Mouse (Mus musculus) heart, embryonic 14.5 days (tissue): ENCODE data around the gene Btf3l4. TPM values are rescaled to one million over a fixed set of nuclear protein-coding genes. Genes with fewer than 3 reads are reported as not detected.

Experiments used
- ATAC-seq: fragments of 200-750 bp; cut with Nextera tagmentation; 2 replicates; pipeline ENCODE4 v1.8.0; 2017; ENCODE audit warnings: low read depth, moderate TSS enrichment; ENCODE audit not compliant: insufficient number of reproducible peaks, insufficient read depth, low FRiP score
- H3K27ac ChIP-seq, 2 experiments: fragments of 200-500 bp in 1 of 2; fragments of 300-500 bp in 1 of 2; sonication (generic) in 1 of 2; replicated peaks in 1 of 2; 2 replicates each; pipeline ENCODE4 v1.5.1; 2012 to 2014; ENCODE audit warnings: low read depth in 2 of 2, low read length in 2 of 2, control low read depth in 1 of 2, mild to moderate bottlenecking in 1 of 2, mixed read lengths in 1 of 2; ENCODE audit not compliant: control insufficient read depth in 1 of 2, insufficient read depth in 1 of 2
- H3K27me3 ChIP-seq: fragments of 300-500 bp; sonication (generic); 2 replicates; pipeline ENCODE4 v1.6.1; 2014; ENCODE audit warnings: mild to moderate bottlenecking, low read length, control low read depth; ENCODE audit not compliant: control insufficient read depth, insufficient read depth
- H3K36me3 ChIP-seq: fragments of 300-500 bp; sonication (generic); 2 replicates; pipeline ENCODE4 v1.6.1; 2014; ENCODE audit warnings: mild to moderate bottlenecking, control low read depth, low read length, mixed read lengths; ENCODE audit not compliant: control insufficient read depth, insufficient read depth
- H3K4me1 ChIP-seq, 2 experiments: fragments of 200-500 bp in 1 of 2; fragments of 300-500 bp in 1 of 2; sonication (generic) in 1 of 2; 2 replicates each; pipeline ENCODE4 v1.6.1; 2012 to 2014; ENCODE audit warnings: low read length in 2 of 2, control low read depth in 1 of 2, mixed read lengths in 1 of 2; ENCODE audit not compliant: control insufficient read depth in 2 of 2, insufficient read depth in 2 of 2
- H3K4me2 ChIP-seq: fragments of 300-500 bp; sonication (generic); 2 replicates; pipeline ENCODE4 v1.6.1; 2014; ENCODE audit warnings: mild to moderate bottlenecking, low read length
- H3K4me3 ChIP-seq, 2 experiments: fragments of 200-500 bp in 1 of 2; fragments of 300-500 bp in 1 of 2; sonication (generic) in 1 of 2; 2 replicates each; pipeline ENCODE4 v1.5.1; 2012 to 2014; ENCODE audit warnings: low read length in 2 of 2, mild to moderate bottlenecking in 2 of 2, control low read depth in 1 of 2, low read depth in 1 of 2, moderate library complexity in 1 of 2; ENCODE audit not compliant: control insufficient read depth in 1 of 2, insufficient read depth in 1 of 2
- H3K9ac ChIP-seq: fragments of 300-500 bp; sonication (generic); 2 replicates; pipeline ENCODE4 v1.6.1; 2014; ENCODE audit warnings: mild to moderate bottlenecking, low read length
- H3K9me3 ChIP-seq: fragments of 300-500 bp; sonication (generic); 2 replicates; pipeline ENCODE4 v1.6.1; 2016; ENCODE audit warnings: low read length, control low read depth; ENCODE audit not compliant: control insufficient read depth
- WGBS: fragments of 180-500 bp; shearing (Covaris S2); extraction: QIAGEN DNeasy Blood & Tissue Kit; methylation state at CpG from one replicate; pipeline ENCODE4 v1.1.7; 2014; 5-methylcytosine and 5-hydroxymethylcytosine counted together
- polyA plus RNA-seq: library from polyadenylated mRNA; unstranded; fragments of >200 nt; fragmentation: Nextera tagmentation; extraction: Ambion mirVana; gene quantifications from 2 replicates; pipeline ENCODE4 v1.2.1, GENCODE M21; 2014

The Btf3l4 gene
- polyA plus RNA-seq, 1 experiment from 2014 or later: 198 TPM

GRCm38 (mm10) chr4:108834115-108834970, 929 bp upstream of the Btf3l4 start, which contains the start of gene Txndc12:
Gene Txndc12 (plus strand): TSS chr4:108834601.
- H3K4me3 ChIP-seq: peak within 1 kb of the TSS; percentile 97 to 100
- WGBS: under 1% methylated on average over 34 of the region's 34 CpGs
- no peaks in the 10 kb centered on the region for H3K27me3 ChIP-seq
- peak within 1 kb of the TSS; percentile 99 to 100 for H3K27ac ChIP-seq
- H3K4me2 ChIP-seq: peak within 1 kb of the TSS; percentile 79
- ATAC-seq: peak; percentile 76
- H3K9ac ChIP-seq: peak within 1 kb of the TSS; percentile 98
- H3K36me3 ChIP-seq: peaks cover 11% of the 10 kb centered on the region
- H3K9me3 ChIP-seq: no peaks in the 10 kb centered on the region
- peaks cover 11 to 49% of the 10 kb centered on the region in 2 experiments for H3K4me1 ChIP-seq

GRCm38 (mm10) chr4:108833828-108834114, 357 bp upstream of the Btf3l4 start:
- Histone ChIP-seq H3K27ac (peak overlapping the region; percentile 99 to 100), H3K9me3 (no peaks in the 10 kb centered on the region), H3K27me3 (no peaks in the 10 kb centered on the region), H3K4me2 (peak overlapping the region; percentile 79), H3K36me3 (peaks cover 16% of the 10 kb centered on the region), H3K4me1 (peaks cover 11 to 44% of the 10 kb centered on the region in 2 experiments), H3K4me3 (peak overlapping the region; percentile 97 to 100), H3K9ac (peak overlapping the region; percentile 98)
- under 1% methylated on average over 6 of the region's 6 CpGs for WGBS
- no peak for ATAC-seq

- Histone ChIP-seq H3K27ac (peak overlapping the region in 1 of 2 experiments; percentile 64; a peak in 2 of 4 replicates), H3K9ac (peak overlapping the region; percentile 56), H3K4me2 (peak overlapping the region; percentile 74), H3K27me3 (no peaks in the 10 kb centered on the region), H3K4me3 (peak overlapping the region in 1 of 2 experiments; percentile 5; a peak in 1 of 4 replicates), H3K4me1 (peaks cover 4 to 19% of the 10 kb centered on the region in 2 experiments), H3K36me3 (peaks cover 44% of the 10 kb centered on the region), H3K9me3 (no peaks in the 10 kb centered on the region)
- ATAC-seq: no peak
- 81% methylated on average over 1 of the region's 1 CpGs for WGBS
These were observed 2.7 kb downstream of the Btf3l4 start for GRCm38 (mm10) chr4:108830698-108831097.

- Histone ChIP-seq H3K9ac (no peak overlapping the region), H3K9me3 (no peaks in the 10 kb centered on the region), H3K4me2 (no peak overlapping the region), H3K36me3 (peaks cover 83% of the 10 kb centered on the region), H3K27ac (no peak overlapping the region), H3K4me1 (peaks cover 2 to 10% of the 10 kb centered on the region in 2 experiments; a peak in 3 of 4 replicates), H3K27me3 (no peaks in the 10 kb centered on the region), H3K4me3 (no peak overlapping the region)
- ATAC-seq: no peak
- 88% methylated on average over 2 of the region's 2 CpGs for WGBS
These were observed 6.8 kb downstream of the Btf3l4 start for GRCm38 (mm10) chr4:108826643-108827042.

- Histone ChIP-seq H3K36me3 (peaks cover 88% of the 10 kb centered on the region), H3K4me2 (no peak overlapping the region), H3K4me1 (peaks cover 2 to 9% of the 10 kb centered on the region in 2 experiments; a peak in 3 of 4 replicates), H3K9me3 (no peaks in the 10 kb centered on the region), H3K27ac (no peak overlapping the region), H3K9ac (no peak overlapping the region), H3K4me3 (no peak overlapping the region), H3K27me3 (no peaks in the 10 kb centered on the region)
- no peak for ATAC-seq
- WGBS: 68% methylated on average over 1 of the region's 1 CpGs
These were observed 7.3 kb downstream of the Btf3l4 start for GRCm38 (mm10) chr4:108826096-108826495.

GRCm38 (mm10) chr4:108825677-108826076, 7.7 kb downstream of the Btf3l4 start:
- ATAC-seq: no peak
- 93% methylated on average over 3 of the region's 3 CpGs for WGBS

GRCm38 (mm10) chr4:108811550-108811949, 21.9 kb downstream of the Btf3l4 start:
- H3K9me3 ChIP-seq: no peaks in the 10 kb centered on the region
- H3K9ac ChIP-seq: no peak overlapping the region
- no peak for ATAC-seq
- peaks cover 15% of the 10 kb centered on the region for H3K36me3 ChIP-seq
- WGBS: 70% methylated on average over 6 of the region's 6 CpGs
- H3K27me3 ChIP-seq: no peaks in the 10 kb centered on the region
- no peak overlapping the region for H3K4me2 ChIP-seq
- no peak overlapping the region for H3K4me3 ChIP-seq
- no peaks in the 10 kb centered on the region for H3K4me1 ChIP-seq
- no peak overlapping the region for H3K27ac ChIP-seq

More at GRCm38 (mm10) chr4:108825677-108826076, 7.7 kb downstream of the Btf3l4 start:
- Histone ChIP-seq H3K4me3 (no peak overlapping the region), H3K4me2 (no peak overlapping the region), H3K27me3 (no peaks in the 10 kb centered on the region), H3K9me3 (no peaks in the 10 kb centered on the region), H3K27ac (no peak overlapping the region), H3K4me1 (peaks cover 2 to 5% of the 10 kb centered on the region in 2 experiments; a peak in 3 of 4 replicates), H3K36me3 (peaks cover 92% of the 10 kb centered on the region), H3K9ac (no peak overlapping the region)
